Mouse (Mus musculus) heart, postnatal 0 days (tissue): Measurements from ENCODE around the gene Tmem54. TPM values are rescaled to one million over a fixed set of nuclear protein-coding genes. Genes with fewer than 3 reads are reported as not detected.
A peak's percentile ranks its signal among the peaks of the same experiment; 100 is the strongest.

Experiments used
- ATAC-seq: fragments of 200-750 bp; cut with Nextera tagmentation; 2 replicates; pipeline ENCODE4 v1.8.0; 2017; ENCODE audit warnings: low read depth, moderate number of reproducible peaks, moderate library complexity; ENCODE audit not compliant: insufficient read depth
- DNase-seq: peaks from one replicate; pipeline ENCODE4 v3.0.0-alpha.2; 2016; ENCODE audit warnings: low spot score
- H3K27ac ChIP-seq: fragments of 300-500 bp; sonication (generic); 2 replicates; pipeline ENCODE4 v1.5.1; 2014; ENCODE audit warnings: low read depth, mild to moderate bottlenecking
- H3K27me3 ChIP-seq: fragments of 300-500 bp; sonication (generic); 2 replicates; pipeline ENCODE4 v1.6.1; 2014; ENCODE audit warnings: low read length, mixed read lengths; ENCODE audit not compliant: control insufficient read depth, insufficient read depth
- H3K36me3 ChIP-seq: fragments of 300-500 bp; sonication (generic); replicated peaks from 2 replicates; pipeline ENCODE4 v1.6.1; 2014; ENCODE audit warnings: low read length, mixed read lengths; ENCODE audit not compliant: control insufficient read depth, insufficient read depth
- H3K4me1 ChIP-seq: fragments of 300-500 bp; sonication (generic); 2 replicates; pipeline ENCODE4 v1.6.1; 2014; ENCODE audit warnings: antibody characterized with exemption; ENCODE audit not compliant: control insufficient read depth, insufficient read depth
- H3K4me2 ChIP-seq: fragments of 300-500 bp; sonication (generic); 2 replicates; pipeline ENCODE4 v1.6.1; 2014; ENCODE audit warnings: low read depth, mild to moderate bottlenecking, low read length, moderate library complexity
- H3K4me3 ChIP-seq: fragments of 300-500 bp; sonication (generic); 2 replicates; pipeline ENCODE4 v1.5.1; 2014; ENCODE audit warnings: low read depth, low read length
- H3K9ac ChIP-seq: fragments of 300-500 bp; sonication (generic); replicated peaks from 2 replicates; pipeline ENCODE4 v1.6.1; 2014; ENCODE audit warnings: low read depth, low read length, mixed read lengths
- H3K9me3 ChIP-seq: fragments of 300-500 bp; sonication (generic); replicated peaks from 2 replicates; pipeline ENCODE4 v1.6.1; 2016; ENCODE audit warnings: low read length; ENCODE audit not compliant: control insufficient read depth
- CTCF ChIP-seq: IDR thresholded peaks from 2 replicates; pipeline ENCODE4 v1.5.1; 2016; ENCODE audit warnings: antibody characterized with exemption, control low read depth, low read depth
- EP300 ChIP-seq: IDR thresholded peaks from 2 replicates; pipeline ENCODE4 v1.6.1; 2016; ENCODE audit warnings: antibody characterized with exemption, low read depth
- WGBS: fragments of 180-500 bp; shearing (Covaris S2); extraction: QIAGEN DNeasy Blood & Tissue Kit; methylation state at CpG from one replicate; pipeline ENCODE4 v1.1.7; 2014; 5-methylcytosine and 5-hydroxymethylcytosine counted together
- polyA plus RNA-seq: library from polyadenylated mRNA; unstranded; fragments of >200 nt; fragmentation: Nextera tagmentation; extraction: Ambion mirVana; gene quantifications from 2 replicates; pipeline ENCODE4 v1.2.1, GENCODE M21; 2015
- total RNA-seq: library from RNA; depleted of rRNA; stranded (reverse); fragments of >200 nt; gene quantifications from 2 replicates; pipeline ENCODE4 v1.2.3, GENCODE M21; 2014; ENCODE audit warnings: low replicate concordance

The Tmem54 gene
- total and polyA plus RNA-seq, 2 experiments from 2014 or later = 1.1 TPM; not detected in 1

GRCm38 (mm10) chr4:129084896-129085295 lies 20.5 kb upstream of the Tmem54 start:
- H3K4me2 ChIP-seq = no peak overlapping the region
- H3K9ac ChIP-seq = no peak overlapping the region
- 0 out of 2 replicates have a peak, but pooled peaks cover 8% of the 10 kb centered on the region for H3K27me3 ChIP-seq
- H3K4me3 ChIP-seq = no peak overlapping the region
- no peak overlapping the region for H3K27ac ChIP-seq
- no peaks in the 10 kb centered on the region for H3K9me3 ChIP-seq
- 90% methylated on average over 9 of the region's 9 CpGs for WGBS
- TF ChIP-seq CTCF = no peak
- TF ChIP-seq EP300 = no peak
- ATAC-seq = no peak
- DNase-seq = no peak
- H3K36me3 ChIP-seq = peaks cover 35% of the 10 kb centered on the region
- no peaks in the 10 kb centered on the region for H3K4me1 ChIP-seq

DNA sequence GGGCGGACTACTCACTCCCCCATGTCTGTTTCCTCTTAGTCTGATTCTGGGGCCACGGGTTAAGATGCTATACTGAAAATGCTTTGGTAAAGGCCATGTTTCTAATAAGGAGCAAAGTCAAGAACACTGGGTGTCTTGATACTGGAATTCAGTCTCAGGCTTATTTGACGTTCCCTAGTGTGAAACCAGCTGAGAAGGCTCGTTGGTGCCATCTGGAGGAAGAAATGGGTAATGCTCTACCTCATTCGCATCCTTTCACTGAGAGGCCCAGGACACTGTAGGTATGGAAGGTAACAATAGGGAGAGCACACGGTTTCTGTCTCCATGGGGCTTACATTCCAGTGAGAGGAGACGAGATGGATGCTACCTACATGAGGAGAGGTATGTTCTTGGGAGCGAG lies 19.3 kb upstream of the Tmem54 start:
- ATAC-seq (no peak), DNase-seq (peak; percentile 42)
- TF ChIP-seq EP300 (no peak), CTCF (peak; percentile 90)
- H3K27ac ChIP-seq = no peak overlapping the region
- WGBS = 32% methylated on average over 8 of the region's 8 CpGs
- H3K4me3 ChIP-seq = no peak overlapping the region
- H3K9me3 ChIP-seq = no peaks in the 10 kb centered on the region
- H3K36me3 ChIP-seq = peaks cover 23% of the 10 kb centered on the region
- 0 out of 2 replicates have a peak, but pooled peaks cover 8% of the 10 kb centered on the region for H3K27me3 ChIP-seq
- no peak overlapping the region for H3K4me2 ChIP-seq
- no peaks in the 10 kb centered on the region for H3K4me1 ChIP-seq
- no peak overlapping the region for H3K9ac ChIP-seq

DNA sequence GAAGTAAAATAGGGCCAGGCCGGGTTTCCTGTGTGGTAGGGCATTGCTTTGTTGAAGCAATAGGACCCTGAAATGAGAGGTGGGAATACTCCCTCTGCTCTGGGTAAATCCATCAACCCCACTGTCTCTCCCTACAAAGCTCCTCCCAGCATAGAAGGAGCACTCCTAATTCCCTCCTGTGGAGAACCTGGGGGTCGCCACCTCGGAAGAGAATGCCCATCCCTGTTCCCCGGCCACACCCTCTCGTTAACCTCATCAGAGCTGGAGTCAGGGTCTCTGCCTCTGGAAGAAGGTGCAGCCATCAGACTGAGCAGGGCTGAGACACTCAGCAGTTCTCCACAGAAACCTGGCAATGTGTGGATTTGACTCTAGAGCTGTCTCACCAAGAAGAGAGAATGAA lies 17.5 kb upstream of the Tmem54 start:
- Histone ChIP-seq H3K27me3 (0 out of 2 replicates have a peak, but pooled peaks cover 8% of the 10 kb centered on the region), H3K4me2 (no peak overlapping the region), H3K9ac (no peak overlapping the region), H3K4me3 (no peak overlapping the region), H3K36me3 (peaks cover 17% of the 10 kb centered on the region), H3K4me1 (no peaks in the 10 kb centered on the region), H3K9me3 (no peaks in the 10 kb centered on the region), H3K27ac (no peak overlapping the region)
- DNase-seq (no peak), ATAC-seq (no peak)
- TF ChIP-seq EP300 = no peak
- TF ChIP-seq CTCF = no peak
- WGBS = 49% methylated on average over 5 of the region's 5 CpGs

DNA sequence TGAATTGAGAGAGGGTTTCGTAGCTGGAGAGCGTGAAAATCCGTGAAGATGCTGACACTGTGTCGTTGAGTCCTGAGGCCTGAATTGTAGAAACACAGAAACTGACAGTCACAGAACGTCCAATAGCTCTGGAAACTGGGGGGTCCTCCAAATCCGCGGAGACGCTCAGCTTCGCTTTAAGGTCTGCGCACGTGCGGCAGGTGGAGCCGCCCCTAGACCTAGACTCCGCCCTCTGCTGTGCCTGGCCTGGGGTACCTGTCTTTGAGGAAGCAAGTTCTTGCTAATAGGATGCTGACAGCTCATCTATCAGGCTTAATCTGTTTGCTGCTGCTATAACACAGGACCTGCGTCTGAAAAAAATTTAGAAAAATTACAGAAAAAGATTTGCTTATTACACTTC lies 10.1 kb upstream of the Tmem54 start:
- TF ChIP-seq CTCF (no peak), EP300 (no peak)
- H3K36me3 ChIP-seq = no peaks in the 10 kb centered on the region
- peaks cover 5% of the 10 kb centered on the region; the same call in 1 of the 2 replicates for H3K27me3 ChIP-seq
- ATAC-seq (no peak), DNase-seq (no peak)
- no peak overlapping the region for H3K9ac ChIP-seq
- no peak overlapping the region for H3K4me2 ChIP-seq
- H3K4me3 ChIP-seq = no peak overlapping the region
- no peaks in the 10 kb centered on the region for H3K4me1 ChIP-seq
- no peaks in the 10 kb centered on the region for H3K9me3 ChIP-seq
- WGBS = 28% methylated on average over 15 of the region's 15 CpGs
- no peak overlapping the region for H3K27ac ChIP-seq

DNA sequence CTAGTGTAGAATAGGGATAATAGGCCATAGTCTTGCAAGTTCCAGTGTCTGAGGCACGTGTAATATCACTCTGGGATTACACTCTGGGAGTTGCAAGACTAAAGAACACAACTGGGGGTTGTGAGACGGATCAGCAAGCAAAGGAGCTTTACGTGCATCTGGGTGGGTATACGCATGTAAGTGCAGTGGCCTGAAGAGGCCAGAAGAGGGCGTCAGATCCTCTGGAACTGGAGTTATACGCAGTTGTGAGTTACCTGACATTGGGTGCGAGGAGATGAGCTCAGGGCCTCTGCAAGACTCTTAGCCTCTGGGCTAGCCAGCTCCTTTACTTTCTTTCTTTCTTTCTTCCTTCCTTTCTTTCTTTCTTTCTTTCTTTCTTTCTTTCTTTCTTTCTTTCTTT lies 8.3 kb upstream of the Tmem54 start:
- H3K9me3 ChIP-seq = no peaks in the 10 kb centered on the region
- peaks cover 5% of the 10 kb centered on the region; the same call in 1 of the 2 replicates for H3K27me3 ChIP-seq
- WGBS = 76% methylated on average over 7 of the region's 7 CpGs
- H3K4me1 ChIP-seq = no peaks in the 10 kb centered on the region
- DNase-seq = no peak
- H3K36me3 ChIP-seq = no peaks in the 10 kb centered on the region
- no peak for ATAC-seq
- no peak overlapping the region for H3K4me3 ChIP-seq
- no peak overlapping the region for H3K9ac ChIP-seq
- H3K27ac ChIP-seq = no peak overlapping the region
- H3K4me2 ChIP-seq = no peak overlapping the region
- TF ChIP-seq EP300 (no peak), CTCF (no peak)

DNA sequence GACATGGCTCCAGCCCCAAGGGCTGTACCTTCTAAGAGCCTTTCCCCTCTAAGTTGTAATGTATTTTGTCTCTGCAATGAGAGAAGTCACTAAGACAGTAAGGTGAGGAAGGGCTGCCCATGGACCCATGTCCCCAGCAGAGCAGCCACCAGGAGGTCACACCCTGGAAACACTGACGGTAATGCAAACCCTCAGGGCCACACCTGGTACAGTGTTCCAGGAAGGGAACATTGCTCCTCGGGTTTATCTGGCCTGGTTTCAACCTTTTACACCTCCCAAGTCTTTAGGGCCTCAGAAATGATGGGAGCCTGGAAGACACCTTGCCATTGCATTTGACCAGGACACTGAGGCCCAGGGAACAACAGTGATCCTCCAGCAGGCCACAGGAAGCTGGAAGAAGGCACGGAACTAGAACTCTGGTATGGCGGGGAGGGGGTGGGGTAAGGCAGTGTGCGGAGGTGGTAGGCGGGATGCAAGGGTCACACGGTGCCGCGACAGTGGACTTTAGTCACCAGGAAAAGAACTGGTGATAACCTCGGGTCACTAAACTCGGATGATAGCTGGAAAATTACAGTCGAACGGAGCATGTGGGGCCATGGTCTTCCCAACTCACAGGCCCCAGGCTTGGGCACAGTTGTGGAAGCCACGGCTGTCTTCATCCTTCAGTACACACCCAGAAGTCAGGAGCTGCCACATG lies 3.1 kb upstream of the Tmem54 start:
- no peak for DNase-seq
- TF ChIP-seq EP300 (no peak), CTCF (no peak)

More for the DNA sequence above, 3.1 kb upstream of the Tmem54 start:
- Histone ChIP-seq H3K9ac (no peak overlapping the region), H3K9me3 (no peaks in the 10 kb centered on the region), H3K4me1 (no peaks in the 10 kb centered on the region), H3K27me3 (peaks cover 42% of the 10 kb centered on the region), H3K4me2 (no peak overlapping the region), H3K4me3 (no peak overlapping the region), H3K36me3 (no peaks in the 10 kb centered on the region), H3K27ac (no peak overlapping the region)
- 65% methylated on average over 14 of the region's 14 CpGs for WGBS
- ATAC-seq = no peak
